ENCODE assay signal across 31 mouse cellular contexts in the genomic region with DNA sequence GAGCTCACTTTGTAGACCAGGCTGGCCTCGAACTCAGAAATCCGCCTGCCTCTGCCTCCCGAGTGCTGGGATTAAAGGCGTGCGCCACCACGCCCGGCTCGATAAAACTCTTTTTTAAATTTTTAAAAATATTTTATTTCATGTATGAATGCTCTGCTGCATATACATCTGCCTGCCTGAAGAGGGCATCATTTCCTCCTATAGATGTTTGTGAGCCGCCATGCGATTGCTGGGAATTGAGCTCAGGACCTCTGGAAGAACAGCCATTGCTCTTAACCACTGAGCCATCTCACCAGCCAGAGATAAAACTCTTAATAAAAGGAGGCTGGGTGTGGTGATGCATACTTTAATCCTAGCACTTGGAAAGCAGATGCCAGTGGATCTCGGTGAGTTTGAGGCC. TPM values are rescaled to one million over a fixed set of nuclear protein-coding genes. Genes with fewer than 3 reads are reported as not detected.
A peak's percentile ranks its signal among the peaks of the same experiment; 100 is the strongest.
DNase-seq lines count a peak whose midpoint lies in the region; ATAC-seq and TF ChIP-seq lines count a peak whose summit lies in the region.
"Had no signal": no experiment of that assay in that cellular context is flagged by ENCODE, and none has a peak within 500 bp of the region (broad histone marks: within the 10 kb centered on the region; RNA-seq: fewer than 3 reads in every experiment).

No protein-coding gene starts in this region.

- ATAC-seq in hindbrain, embryonic 16.5 days = no peak
- ATAC-seq: activated CD4-positive, CD25-positive, alpha-beta regulatory T cell, adult 4 months; CD4-positive, CD25-positive, alpha-beta regulatory T cell, adult 4 months; forebrain, embryonic 15.5 days; intestine, embryonic 15.5 days had no signal

- no peak overlapping the region for H3K27ac ChIP-seq in left cerebral cortex, adult 2 months
- no peak overlapping the region for H3K27ac ChIP-seq in ES-Bruce4 (ENCODE audit: insufficient read depth, low read length)
- no peak overlapping the region for H3K27ac ChIP-seq in hindbrain, embryonic 16.5 days (ENCODE audit: low read depth, low read length)
- H3K27ac ChIP-seq: embryonic facial prominence, embryonic 10.5 days; embryonic facial prominence, embryonic 13.5 days; forebrain, embryonic 12.5 days; forebrain, embryonic 15.5 days; hindbrain, embryonic 12.5 days; hindbrain, embryonic 15.5 days; intestine, embryonic 15.5 days had no signal

- DNase-seq in left cerebral cortex, adult 2 months (ENCODE audit: extremely low spot score in 1 of 2, low spot score in 2 of 2) = no peak
- DNase-seq in left cerebral cortex, postnatal 14 days (ENCODE audit: low spot score in 2 of 2) = no peak
- peak; percentile 68 for DNase-seq in R1 (ENCODE audit: low read depth, low spot score)
- DNase-seq in spleen, adult 18-20 months = no peak
- no peak for DNase-seq in urinary bladder, postnatal 10 days (ENCODE audit: low spot score)
- DNase-seq: adrenal gland, adult 8-10 months; adrenal gland, postnatal 25 days; cerebellum, adult 11-12 months; cerebellum, adult 8-10 months; cerebellum, postnatal 14 days; gastrocnemius, postnatal 14 days; heart, adult 11 months had no signal

- intact Hi-C loops in left cerebral cortex, adult 2 months (cut with DNase I) = no loop called here
- intact Hi-C loops in left cerebral cortex, postnatal 14 days (cut with DNase I) = no loop called here

- peak; percentile 1; the same call in 1 of the 2 replicates for TF ChIP-seq CTCF in left cerebral cortex, adult 2 months (IDR thresholded peaks at IDR 0.05)
- peak; percentile 64 for TF ChIP-seq CTCF in E14TG2a.4 (conservative IDR thresholded peaks at IDR 0.05; ENCODE audit: low read length)
- TF ChIP-seq CTCF in ES-Bruce4 (IDR thresholded peaks at IDR 0.05; ENCODE audit: low read depth, low read length) = peak; percentile 3

- no peak overlapping the region for H3K9ac ChIP-seq in ES-Bruce4 (ENCODE audit: low read depth, poor library complexity, severe bottlenecking)
- H3K9ac ChIP-seq in hindbrain, embryonic 16.5 days (ENCODE audit: low read depth, low read length) = no peak overlapping the region
- H3K9ac ChIP-seq: embryonic facial prominence, embryonic 13.5 days; forebrain, embryonic 12.5 days; forebrain, embryonic 15.5 days; hindbrain, embryonic 12.5 days; hindbrain, embryonic 15.5 days; intestine, embryonic 15.5 days had no signal

- TF ChIP-seq POLR2A in ES-Bruce4 (IDR thresholded peaks at IDR 0.05; ENCODE audit: insufficient read depth, low read length) = no peak

- no peak overlapping the region for H3K4me3 ChIP-seq in left cerebral cortex, adult 2 months
- no peak overlapping the region for H3K4me3 ChIP-seq in E14TG2a.4 (replicated peaks; ENCODE audit: low read length)
- no peak overlapping the region for H3K4me3 ChIP-seq in ES-Bruce4 (ENCODE audit: low read depth, low read length)
- H3K4me3 ChIP-seq in hindbrain, embryonic 16.5 days (ENCODE audit: low read length) = no peak overlapping the region
- H3K4me3 ChIP-seq: embryonic facial prominence, embryonic 10.5 days; embryonic facial prominence, embryonic 13.5 days; erythroblast, embryonic 14.5 days; forebrain, embryonic 12.5 days; forebrain, embryonic 15.5 days; hindbrain, embryonic 12.5 days; hindbrain, embryonic 15.5 days; intestine, embryonic 15.5 days had no signal

- WGBS in hindbrain, embryonic 16.5 days = 90% methylated on average over 10 of the region's 11 CpGs

- H3K36me3 ChIP-seq in E14TG2a.4 (ENCODE audit: insufficient read depth, low read length) (no peaks in the 10 kb centered on the region), ES-Bruce4 (ENCODE audit: control insufficient read depth, insufficient read depth, low read length, poor library complexity, severe bottlenecking) (no peaks in the 10 kb centered on the region)
- H3K36me3 ChIP-seq in hindbrain, embryonic 16.5 days (ENCODE audit: control insufficient read depth, insufficient read depth, low read length) = no peaks in the 10 kb centered on the region
- H3K36me3 ChIP-seq: embryonic facial prominence, embryonic 10.5 days; embryonic facial prominence, embryonic 13.5 days; forebrain, embryonic 12.5 days; forebrain, embryonic 15.5 days; hindbrain, embryonic 12.5 days; hindbrain, embryonic 15.5 days; intestine, embryonic 15.5 days had no signal

- TF ChIP-seq EP300 in ES-Bruce4 (IDR thresholded peaks at IDR 0.05; ENCODE audit: insufficient read depth, low read depth, low read length) = no peak

- H3K4me2 ChIP-seq in hindbrain, embryonic 16.5 days (ENCODE audit: low read length) = no peak overlapping the region
- H3K4me2 ChIP-seq: embryonic facial prominence, embryonic 13.5 days; forebrain, embryonic 12.5 days; forebrain, embryonic 15.5 days; heart, embryonic 11.5 days; hindbrain, embryonic 12.5 days; hindbrain, embryonic 15.5 days; intestine, embryonic 15.5 days had no signal

- H3K9me3 ChIP-seq in E14TG2a.4 (ENCODE audit: low read length) (no peaks in the 10 kb centered on the region), ES-Bruce4 (replicated peaks; ENCODE audit: control insufficient read depth, insufficient read depth, low read length, poor library complexity, severe bottlenecking) (no peaks in the 10 kb centered on the region)
- H3K9me3 ChIP-seq in hindbrain, embryonic 16.5 days (ENCODE audit: control insufficient read depth, low read length) = no peaks in the 10 kb centered on the region
- H3K9me3 ChIP-seq: embryonic facial prominence, embryonic 10.5 days; embryonic facial prominence, embryonic 13.5 days; forebrain, embryonic 12.5 days; forebrain, embryonic 15.5 days; hindbrain, embryonic 12.5 days; hindbrain, embryonic 15.5 days; intestine, embryonic 15.5 days had no signal

- H3K27me3 ChIP-seq in E14TG2a.4 (ENCODE audit: insufficient read depth, low read length) (no peaks in the 10 kb centered on the region), ES-Bruce4 (ENCODE audit: control insufficient read depth, insufficient read depth, low read length, poor library complexity, severe bottlenecking) (no peaks in the 10 kb centered on the region)
- H3K27me3 ChIP-seq in hindbrain, embryonic 16.5 days (replicated peaks; ENCODE audit: control insufficient read depth, insufficient read depth, low read length) = no peaks in the 10 kb centered on the region
- H3K27me3 ChIP-seq: embryonic facial prominence, embryonic 13.5 days; forebrain, embryonic 12.5 days; forebrain, embryonic 15.5 days; hindbrain, embryonic 12.5 days; hindbrain, embryonic 15.5 days; intestine, embryonic 15.5 days had no signal

- H3K4me1 ChIP-seq in E14TG2a.4 (replicated peaks; ENCODE audit: low read depth, low read length) (peaks cover 32% of the 10 kb centered on the region), ES-Bruce4 (ENCODE audit: control insufficient read depth, insufficient read depth, low read length) (no peaks in the 10 kb centered on the region)
- peaks cover 5% of the 10 kb centered on the region; the same call in 1 of the 2 replicates for H3K4me1 ChIP-seq in hindbrain, embryonic 16.5 days (ENCODE audit: control insufficient read depth, insufficient read depth, low read depth, low read length)
- H3K4me1 ChIP-seq: embryonic facial prominence, embryonic 10.5 days; embryonic facial prominence, embryonic 13.5 days; forebrain, embryonic 12.5 days; forebrain, embryonic 15.5 days; hindbrain, embryonic 12.5 days; hindbrain, embryonic 15.5 days; intestine, embryonic 15.5 days had no signal

RNA-seq across cellular contexts. Expression of gene Cacng6, which starts 16.0 kb away (rescaled TPM):
- total RNA-seq in left cerebral cortex, adult 2 months (2021) = 1 to 10 TPM; 1.2 TPM
- 1 to 10 TPM; 2.0 to 2.7 TPM for total RNA-seq in left cerebral cortex, postnatal 14 days (2021)
- polyA plus RNA-seq in ES-Bruce4 (2011; ENCODE audit: insufficient read depth, insufficient read length, low read depth, missing spikeins) = 16.6 and 17.6 TPM in 2 replicates
- polyA plus RNA-seq in hindbrain, embryonic 16.5 days (2015; fragmentation: Nextera tagmentation; extraction: Ambion mirVana) = 0.62 TPM in 1 of 2 replicates, not detected in the other
- total RNA-seq: adrenal gland, postnatal 25 days; hematopoietic stem cell, adult 5-6 weeks had no signal
- polyA plus RNA-seq: activated CD4-positive, CD25-positive, alpha-beta regulatory T cell, adult 4 months; CD4-positive, CD25-positive, alpha-beta regulatory T cell, adult 4 months; erythroblast, embryonic 14.5 days; hindbrain, embryonic 15.5 days had no signal

RNA-seq across cellular contexts. Expression of gene Cacng8, which starts 49.5 kb away (rescaled TPM):
- 100 to 1,000 TPM; 176 to 186 TPM for total RNA-seq in left cerebral cortex, adult 2 months (2021)
- total RNA-seq in left cerebral cortex, postnatal 14 days (2021) = 100 to 1,000 TPM; 176 to 203 TPM
- 5.2 and 7.6 TPM in 2 replicates for polyA plus RNA-seq in ES-Bruce4 (2011; ENCODE audit: insufficient read depth, insufficient read length, low read depth, missing spikeins)
- 8.6 and 13.7 TPM in 2 replicates for polyA plus RNA-seq in hindbrain, embryonic 16.5 days (2015; fragmentation: Nextera tagmentation; extraction: Ambion mirVana)
- total RNA-seq: gastrocnemius, postnatal 14 days; gastrocnemius, postnatal 4 days; heart, adult 8-10 months; heart, postnatal 25 days; hematopoietic stem cell, adult 5-6 weeks had no signal
- polyA plus RNA-seq: activated CD4-positive, CD25-positive, alpha-beta regulatory T cell, adult 4 months; CD4-positive, CD25-positive, alpha-beta regulatory T cell, adult 4 months; erythroblast, embryonic 14.5 days; heart, postnatal 0 days had no signal

Comparison
In these comparisons a context has a peak if more than half of its experiments do, and no peak if none do; other contexts are left out.
1. CTCF ChIP-seq: peak in every context shown above with its lines; median percentile 64 in E14TG2a.4; 3 in ES-Bruce4; 1 in left cerebral cortex, adult 2 months.